Mouse (Mus musculus) intestine, embryonic 15.5 days (tissue): ENCODE measurements around the gene Arap1. TPM values are rescaled to one million over a fixed set of nuclear protein-coding genes. Genes with fewer than 3 reads are reported as not detected.

Source experiments
- ATAC-seq: fragments of 200-750 bp; cut with Nextera tagmentation; 2 replicates; pipeline ENCODE4 v1.8.0; 2017; ENCODE audit warnings: moderate TSS enrichment, moderate library complexity
- H3K27ac ChIP-seq: fragments of 300-500 bp; sonication (generic); 2 replicates; pipeline ENCODE4 v1.5.1; 2015; ENCODE audit warnings: mild to moderate bottlenecking, inconsistent platforms
- H3K27me3 ChIP-seq: fragments of 300-500 bp; sonication (generic); replicated peaks from 2 replicates; pipeline ENCODE4 v1.6.1; 2015; ENCODE audit warnings: inconsistent platforms
- H3K36me3 ChIP-seq: fragments of 300-500 bp; sonication (generic); 2 replicates; pipeline ENCODE4 v1.6.1; 2015; ENCODE audit warnings: inconsistent platforms
- H3K4me1 ChIP-seq: fragments of 300-500 bp; sonication (generic); replicated peaks from 2 replicates; pipeline ENCODE4 v1.6.1; 2015; ENCODE audit warnings: inconsistent platforms
- H3K4me2 ChIP-seq: fragments of 300-500 bp; sonication (generic); replicated peaks from 2 replicates; pipeline ENCODE4 v1.6.1; 2015; ENCODE audit warnings: mild to moderate bottlenecking, inconsistent platforms
- H3K4me3 ChIP-seq: fragments of 300-500 bp; sonication (generic); replicated peaks from 2 replicates; pipeline ENCODE4 v1.5.1; 2015; ENCODE audit warnings: inconsistent platforms
- H3K9ac ChIP-seq: fragments of 300-500 bp; sonication (generic); 2 replicates; pipeline ENCODE4 v1.6.1; 2015; ENCODE audit warnings: inconsistent platforms
- H3K9me3 ChIP-seq: fragments of 300-500 bp; sonication (generic); 2 replicates; pipeline ENCODE4 v1.6.1; 2016; ENCODE audit warnings: inconsistent platforms
- WGBS: fragments of 180-500 bp; shearing (Covaris S2); methylation state at CpG from one replicate; pipeline ENCODE4 v1.1.7; 2015; 5-methylcytosine and 5-hydroxymethylcytosine counted together
- polyA plus RNA-seq: library from polyadenylated mRNA; unstranded; fragments of >200 nt; fragmentation: Nextera tagmentation; extraction: Ambion mirVana; gene quantifications from 2 replicates; pipeline ENCODE4 v1.2.1, GENCODE M21; 2015

Arap1 gene
- polyA plus RNA-seq, 1 experiment from 2014 or later = 58.4 TPM

- Histone ChIP-seq H3K4me3 (no peak overlapping the region), H3K4me2 (no peak overlapping the region), H3K36me3 (no peaks in the 10 kb centered on the region), H3K27ac (peak overlapping the region; percentile 62; the same call in 1 of the 2 replicates), H3K27me3 (no peaks in the 10 kb centered on the region), H3K9me3 (no peaks in the 10 kb centered on the region), H3K9ac (no peak overlapping the region), H3K4me1 (peaks cover 13% of the 10 kb centered on the region)
- peak; percentile 64 for ATAC-seq
- WGBS = 54% methylated on average over 6 of the region's 6 CpGs
Measured at GRCm38 (mm10) chr7:101316591-101317001, 31.3 kb upstream of the Arap1 start.

- H3K9me3 ChIP-seq = no peaks in the 10 kb centered on the region
- no peak within 1 kb of the TSS for H3K4me2 ChIP-seq
- H3K27ac ChIP-seq = peak within 1 kb of the TSS; percentile 62
- no peak for ATAC-seq
- H3K36me3 ChIP-seq = no peaks in the 10 kb centered on the region
- H3K4me3 ChIP-seq = no peak within 1 kb of the TSS
- H3K4me1 ChIP-seq = peaks cover 15% of the 10 kb centered on the region
- 63% methylated on average over 3 of the region's 3 CpGs for WGBS
- no peak within 1 kb of the TSS for H3K9ac ChIP-seq
- no peaks in the 10 kb centered on the region for H3K27me3 ChIP-seq
Measured at GRCm38 (mm10) chr7:101317014-101317413, 30.9 kb upstream of the Arap1 start, which contains the start of gene Stard10. TSS of gene Stard10 (plus strand) at chr7:101317086.

GRCm38 (mm10) chr7:101318848-101319247, 29.0 kb upstream of the Arap1 start:
- Histone ChIP-seq H3K9me3 (no peaks in the 10 kb centered on the region), H3K27ac (no peak overlapping the region), H3K4me1 (peaks cover 17% of the 10 kb centered on the region), H3K9ac (no peak overlapping the region), H3K4me2 (no peak overlapping the region), H3K4me3 (no peak overlapping the region), H3K27me3 (no peaks in the 10 kb centered on the region), H3K36me3 (no peaks in the 10 kb centered on the region)
- 64% methylated on average over 4 of the region's 4 CpGs for WGBS
- ATAC-seq = no peak

DNA sequence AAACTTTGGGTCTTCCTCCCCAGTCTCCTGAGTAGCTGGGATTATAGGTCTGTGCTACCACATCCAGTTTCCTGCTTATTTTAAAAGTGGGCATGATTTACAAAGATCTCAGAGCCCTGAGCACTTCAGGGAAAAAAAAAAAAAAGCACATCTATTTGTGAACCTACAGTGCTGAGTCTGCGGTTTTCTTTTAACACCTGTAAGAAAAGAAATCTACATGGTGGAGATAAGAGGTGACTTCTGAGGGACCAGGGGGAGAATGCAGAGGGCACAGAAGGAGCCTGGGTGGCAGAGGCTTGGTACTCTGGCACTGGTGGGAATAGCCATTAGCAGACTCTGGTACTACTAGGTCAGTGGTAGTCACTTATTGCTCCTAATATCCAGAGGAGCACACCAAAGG, 28.1 kb upstream of the Arap1 start:
- WGBS = 69% methylated on average over 1 of the region's 1 CpGs
- no peak for ATAC-seq
- Histone ChIP-seq H3K27me3 (no peaks in the 10 kb centered on the region), H3K9ac (no peak overlapping the region), H3K4me2 (peak overlapping the region; percentile 96; the same call in 1 of the 2 replicates), H3K9me3 (no peaks in the 10 kb centered on the region), H3K4me3 (no peak overlapping the region), H3K4me1 (peaks cover 22% of the 10 kb centered on the region), H3K36me3 (no peaks in the 10 kb centered on the region), H3K27ac (peak overlapping the region; percentile 90)

DNA sequence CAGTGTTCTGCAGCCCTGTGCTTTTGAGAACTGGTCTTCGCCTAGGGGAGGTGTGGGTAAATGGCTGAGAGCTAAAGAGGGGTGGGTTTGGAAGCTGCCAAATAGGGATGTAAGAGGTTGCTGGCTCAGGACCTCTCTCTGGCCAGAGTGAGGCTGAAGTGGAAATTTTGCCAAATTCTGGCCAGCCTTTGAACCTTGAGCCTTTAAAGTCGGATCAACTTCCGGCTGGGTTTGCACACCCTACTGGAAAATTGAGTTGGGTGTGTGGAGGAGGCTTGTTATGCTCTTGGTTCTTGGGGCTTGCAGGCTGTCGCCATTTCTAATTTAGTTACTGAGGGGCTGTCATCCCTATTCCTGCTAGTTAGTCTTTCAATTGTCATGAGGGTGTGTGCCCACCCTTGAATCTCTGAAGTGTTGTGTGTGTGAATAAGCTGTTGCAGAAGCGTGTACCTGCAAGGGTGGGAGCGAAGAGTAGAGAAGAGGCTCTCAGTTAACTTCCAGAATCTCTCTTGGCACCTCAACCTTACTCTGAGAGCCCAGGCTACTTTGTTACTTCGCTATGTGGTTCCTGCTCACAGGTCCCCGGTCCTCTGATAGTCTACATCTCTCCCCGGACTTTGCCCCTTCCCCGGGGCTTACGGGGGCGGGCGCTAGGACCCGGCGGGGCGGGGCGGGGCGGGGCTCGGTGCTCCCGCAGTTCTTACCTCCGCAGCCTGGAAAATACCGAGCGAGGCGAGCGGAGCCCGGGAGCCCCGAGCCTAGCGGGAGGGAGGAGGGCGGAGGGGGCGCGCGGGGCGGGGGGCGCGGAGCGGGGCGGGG, 27.3 kb upstream of the Arap1 start:
- peak; percentile 82 for ATAC-seq
- peak overlapping the region; percentile 90 for H3K27ac ChIP-seq
- H3K4me1 ChIP-seq = peaks cover 24% of the 10 kb centered on the region
- H3K36me3 ChIP-seq = no peaks in the 10 kb centered on the region
- peak overlapping the region; percentile 73 for H3K9ac ChIP-seq
- H3K27me3 ChIP-seq = no peaks in the 10 kb centered on the region
- no peaks in the 10 kb centered on the region for H3K9me3 ChIP-seq
- H3K4me3 ChIP-seq = peak overlapping the region; percentile 81
- 4% methylated on average over 33 of the region's 37 CpGs for WGBS
- peak overlapping the region; percentile 96 for H3K4me2 ChIP-seq

GRCm38 (mm10) chr7:101321218-101321827, 26.5 kb upstream of the Arap1 start:
- Histone ChIP-seq H3K27ac (peak overlapping the region; percentile 90), H3K4me2 (peak overlapping the region; percentile 96), H3K9me3 (no peaks in the 10 kb centered on the region), H3K9ac (peak overlapping the region; percentile 73), H3K4me1 (peaks cover 24% of the 10 kb centered on the region), H3K27me3 (no peaks in the 10 kb centered on the region), H3K36me3 (no peaks in the 10 kb centered on the region), H3K4me3 (peak overlapping the region; percentile 81)
- WGBS = under 1% methylated on average over 55 of the region's 61 CpGs
- peak; percentile 50 for ATAC-seq

GRCm38 (mm10) chr7:101323141-101323594, 24.7 kb upstream of the Arap1 start:
- ATAC-seq = peak; percentile 72
- Histone ChIP-seq H3K36me3 (no peaks in the 10 kb centered on the region), H3K4me1 (peaks cover 33% of the 10 kb centered on the region), H3K27ac (peak overlapping the region; percentile 90), H3K9me3 (no peaks in the 10 kb centered on the region), H3K9ac (peak overlapping the region; percentile 73), H3K4me3 (peak overlapping the region; percentile 81), H3K4me2 (peak overlapping the region; percentile 96), H3K27me3 (no peaks in the 10 kb centered on the region)
- 47% methylated on average over 4 of the region's 4 CpGs for WGBS

GRCm38 (mm10) chr7:101324142-101324962, 23.5 kb upstream of the Arap1 start:
- H3K4me2 ChIP-seq = peak overlapping the region; percentile 96
- no peaks in the 10 kb centered on the region for H3K27me3 ChIP-seq
- H3K9me3 ChIP-seq = no peaks in the 10 kb centered on the region
- peak overlapping the region; percentile 45 for H3K27ac ChIP-seq
- WGBS = 38% methylated on average over 5 of the region's 6 CpGs
- H3K4me3 ChIP-seq = 0 out of 2 replicates have a peak overlapping the region, but pooled peaks have one; percentile 81
- no peak overlapping the region for H3K9ac ChIP-seq
- H3K36me3 ChIP-seq = no peaks in the 10 kb centered on the region
- peaks cover 43% of the 10 kb centered on the region for H3K4me1 ChIP-seq
- ATAC-seq = no peak

- H3K27ac ChIP-seq = no peak overlapping the region
- H3K27me3 ChIP-seq = no peaks in the 10 kb centered on the region
- no peak overlapping the region for H3K9ac ChIP-seq
- H3K4me2 ChIP-seq = peak overlapping the region; percentile 30
- H3K36me3 ChIP-seq = no peaks in the 10 kb centered on the region
- H3K4me1 ChIP-seq = peaks cover 41% of the 10 kb centered on the region
- no peaks in the 10 kb centered on the region for H3K9me3 ChIP-seq
- no peak for ATAC-seq
- 79% methylated on average over 5 of the region's 5 CpGs for WGBS
- no peak overlapping the region for H3K4me3 ChIP-seq
Measured at GRCm38 (mm10) chr7:101326006-101326405, 21.9 kb upstream of the Arap1 start.

DNA sequence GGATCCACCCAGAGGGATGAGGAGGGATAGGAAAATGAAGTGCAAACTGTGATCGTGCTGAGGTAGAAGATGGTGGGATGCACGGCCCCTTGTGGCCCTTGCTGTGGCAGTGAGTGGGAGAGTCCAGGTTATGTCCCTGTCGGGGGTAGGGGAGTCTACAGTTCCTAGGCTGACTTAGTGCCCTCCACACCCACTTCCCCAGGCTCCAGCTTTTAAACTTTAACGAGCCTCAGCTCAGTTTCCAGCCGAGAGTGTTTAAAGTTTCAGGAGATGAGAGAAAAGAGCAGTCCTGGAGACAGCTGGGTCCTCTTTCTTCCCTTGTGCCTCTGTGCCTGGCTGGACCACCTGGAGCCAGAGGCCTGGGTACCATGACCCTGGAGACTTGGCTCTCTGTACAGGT, 20.6 kb upstream of the Arap1 start:
- Histone ChIP-seq H3K27ac (no peak overlapping the region), H3K9me3 (no peaks in the 10 kb centered on the region), H3K36me3 (no peaks in the 10 kb centered on the region), H3K4me1 (peaks cover 37% of the 10 kb centered on the region), H3K4me3 (no peak overlapping the region), H3K4me2 (peak overlapping the region; percentile 30), H3K9ac (no peak overlapping the region), H3K27me3 (no peaks in the 10 kb centered on the region)
- WGBS = 52% methylated on average over 5 of the region's 5 CpGs
- ATAC-seq = no peak

DNA sequence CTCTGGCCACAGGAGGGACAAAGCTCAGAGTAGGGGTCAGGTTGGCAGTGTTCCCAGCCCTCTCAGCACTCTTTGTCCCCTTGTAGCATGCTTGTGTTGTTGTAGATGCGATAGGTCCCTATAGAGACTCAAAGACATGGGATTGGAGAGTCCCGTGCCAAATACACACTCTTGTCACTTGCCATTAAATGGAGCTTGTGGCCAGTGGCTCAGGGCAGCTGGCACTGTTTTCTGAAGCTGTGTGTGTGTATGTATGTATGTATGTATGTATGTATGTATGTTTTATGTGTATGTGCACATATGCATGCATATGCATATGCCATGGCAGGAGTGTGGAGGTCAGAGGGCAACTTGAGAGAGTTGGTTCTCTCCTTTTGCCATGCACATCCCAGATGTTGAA, 20.1 kb upstream of the Arap1 start:
- Histone ChIP-seq H3K4me3 (no peak overlapping the region), H3K27ac (no peak overlapping the region), H3K36me3 (no peaks in the 10 kb centered on the region), H3K9ac (no peak overlapping the region), H3K9me3 (no peaks in the 10 kb centered on the region), H3K4me1 (peaks cover 37% of the 10 kb centered on the region), H3K27me3 (no peaks in the 10 kb centered on the region), H3K4me2 (peak overlapping the region; percentile 22; the same call in 1 of the 2 replicates)
- WGBS = 85% methylated on average over 2 of the region's 2 CpGs
- no peak for ATAC-seq
